Mouse (Mus musculus) thymus, adult 2 months (tissue): ENCODE measurements around the gene H2-M10.6. TPM values are rescaled to one million over a fixed set of nuclear protein-coding genes. Genes with fewer than 3 reads are reported as not detected.
A peak's percentile ranks its signal among the peaks of the same experiment; 100 is the strongest.

Experiments
- DNase-seq: peaks from one replicate; pipeline ENCODE4 v3.0.0; 2021
- H3K27ac ChIP-seq: fragments of 200-500 bp; 2 replicates; pipeline ENCODE4 v1.5.1; 2012; ENCODE audit warnings: low read length, control low read depth; ENCODE audit not compliant: control insufficient read depth, insufficient read depth
- H3K27me3 ChIP-seq: fragments of 200-500 bp; 2 replicates; pipeline ENCODE4 v1.6.1; 2012; ENCODE audit warnings: mild to moderate bottlenecking, low read length, moderate library complexity, mixed read lengths; ENCODE audit not compliant: control insufficient read depth, insufficient read depth
- H3K36me3 ChIP-seq: fragments of 200-500 bp; 2 replicates; pipeline ENCODE4 v1.6.1; 2012; ENCODE audit warnings: mild to moderate bottlenecking, low read length, moderate library complexity; ENCODE audit not compliant: control insufficient read depth, insufficient read depth
- H3K4me1 ChIP-seq: fragments of 200-500 bp; replicated peaks from 2 replicates; pipeline ENCODE4 v1.6.1; 2012; ENCODE audit warnings: low read length; ENCODE audit not compliant: control insufficient read depth, insufficient read depth
- H3K4me3 ChIP-seq: fragments of 200-500 bp; 2 replicates; pipeline ENCODE4 v1.5.1; 2012; ENCODE audit warnings: mild to moderate bottlenecking, low read length, control low read depth, moderate library complexity; ENCODE audit not compliant: control insufficient read depth, insufficient read depth
- CTCF ChIP-seq: fragments of 200-500 bp; IDR thresholded peaks from 2 replicates; pipeline ENCODE4 v1.5.1; 2012; ENCODE audit warnings: mild to moderate bottlenecking, control low read depth, low read length, moderate library complexity, borderline replicate concordance; ENCODE audit not compliant: control insufficient read depth, poor library complexity, insufficient read depth; ENCODE audit errors: extremely low read depth
- POLR2A ChIP-seq: fragments of 200-500 bp; IDR thresholded peaks from 2 replicates; pipeline ENCODE4 v1.6.1; 2012; ENCODE audit warnings: mild to moderate bottlenecking, low read length, control low read depth, moderate library complexity; ENCODE audit not compliant: control insufficient read depth, poor library complexity, insufficient read depth; ENCODE audit errors: extremely low read depth
- WGBS: fragments of 180-500 bp; shearing (Covaris S2); methylation state at CpG from one replicate; pipeline ENCODE4 v1.1.7; 2018; 5-methylcytosine and 5-hydroxymethylcytosine counted together
- polyA plus RNA-seq: library from polyadenylated mRNA; depleted of rRNA; stranded (reverse); fragments of >200 nt; gene quantifications from 2 replicates; pipeline ENCODE4 v1.2.3, GENCODE M21; 2012

Gene H2-M10.6
- polyA plus RNA-seq, 1 experiment: not detected

- no peaks in the 10 kb centered on the region for H3K27me3 ChIP-seq
- peak; percentile 42 for DNase-seq
- no peak overlapping the region for H3K4me3 ChIP-seq
- H3K4me1 ChIP-seq: peaks cover 12% of the 10 kb centered on the region
- 9% methylated on average over 3 of the region's 3 CpGs for WGBS
- TF ChIP-seq CTCF: no peak
- no peak for TF ChIP-seq POLR2A
- H3K27ac ChIP-seq: no peak overlapping the region
- H3K36me3 ChIP-seq: no peaks in the 10 kb centered on the region
These were observed 28.0 kb downstream of the H2-M10.6 start for GRCm38 (mm10) chr17:36839931-36840330.

GRCm38 (mm10) chr17:36840961-36841445, 29.0 kb downstream of the H2-M10.6 start:
- no peak for TF ChIP-seq CTCF
- no peak for TF ChIP-seq POLR2A
- DNase-seq: no peak
- H3K4me1 ChIP-seq: peaks cover 11% of the 10 kb centered on the region

GRCm38 (mm10) chr17:36843696-36844095, 31.7 kb downstream of the H2-M10.6 start:
- 75% methylated on average over 7 of the region's 7 CpGs for WGBS
- H3K36me3 ChIP-seq: no peaks in the 10 kb centered on the region
- no peak for TF ChIP-seq CTCF
- no peak for TF ChIP-seq POLR2A
- H3K27ac ChIP-seq: no peak overlapping the region
- DNase-seq: no peak
- peaks cover 9% of the 10 kb centered on the region for H3K4me1 ChIP-seq
- no peak overlapping the region for H3K4me3 ChIP-seq
- no peaks in the 10 kb centered on the region for H3K27me3 ChIP-seq

More at GRCm38 (mm10) chr17:36840961-36841445, 29.0 kb downstream of the H2-M10.6 start:
- no peak overlapping the region for H3K27ac ChIP-seq
- H3K36me3 ChIP-seq: no peaks in the 10 kb centered on the region
- no peak overlapping the region for H3K4me3 ChIP-seq
- no peaks in the 10 kb centered on the region for H3K27me3 ChIP-seq

- H3K4me1 ChIP-seq: peaks cover 6% of the 10 kb centered on the region
- no peak overlapping the region for H3K4me3 ChIP-seq
- H3K27ac ChIP-seq: no peak overlapping the region
- H3K27me3 ChIP-seq: no peaks in the 10 kb centered on the region
- no peaks in the 10 kb centered on the region for H3K36me3 ChIP-seq
- no peak for DNase-seq
- TF ChIP-seq POLR2A (no peak), CTCF (no peak)
These were observed 32.3 kb downstream of the H2-M10.6 start for GRCm38 (mm10) chr17:36844286-36844719.

GRCm38 (mm10) chr17:36844725-36845124, 32.8 kb downstream of the H2-M10.6 start:
- no peak for DNase-seq
- Histone ChIP-seq H3K27ac (no peak overlapping the region), H3K36me3 (no peaks in the 10 kb centered on the region), H3K27me3 (no peaks in the 10 kb centered on the region), H3K4me1 (peaks cover 6% of the 10 kb centered on the region), H3K4me3 (no peak overlapping the region)
- WGBS: 82% methylated on average over 1 of the region's 1 CpGs
- TF ChIP-seq CTCF (no peak), POLR2A (no peak)

GRCm38 (mm10) chr17:36848911-36849310, 36.9 kb downstream of the H2-M10.6 start:
- Histone ChIP-seq H3K4me1 (peaks cover 4% of the 10 kb centered on the region), H3K27me3 (no peaks in the 10 kb centered on the region), H3K4me3 (no peak overlapping the region), H3K36me3 (no peaks in the 10 kb centered on the region), H3K27ac (no peak overlapping the region)
- no peak for DNase-seq
- TF ChIP-seq POLR2A (no peak), CTCF (no peak)
- WGBS: 83% methylated on average over 5 of the region's 5 CpGs

GRCm38 (mm10) chr17:36849992-36850391, 38.0 kb downstream of the H2-M10.6 start:
- H3K27me3 ChIP-seq: no peaks in the 10 kb centered on the region
- 93% methylated on average over 2 of the region's 2 CpGs for WGBS
- no peak for TF ChIP-seq POLR2A
- TF ChIP-seq CTCF: no peak
- no peak for DNase-seq
- no peaks in the 10 kb centered on the region for H3K4me1 ChIP-seq
- H3K4me3 ChIP-seq: no peak overlapping the region
- H3K36me3 ChIP-seq: no peaks in the 10 kb centered on the region
- no peak overlapping the region for H3K27ac ChIP-seq
